Mouse (Mus musculus) cerebellum, postnatal 10 days (tissue): ENCODE results near the gene Kcne4.

ENCODE experiments used
- DNase-seq, 2 experiments: peaks; one replicate each; pipeline ENCODE4 v3.0.0; 2021; ENCODE audit warnings: mixed read lengths in 2 of 2

Gene Kcne4

DNA sequence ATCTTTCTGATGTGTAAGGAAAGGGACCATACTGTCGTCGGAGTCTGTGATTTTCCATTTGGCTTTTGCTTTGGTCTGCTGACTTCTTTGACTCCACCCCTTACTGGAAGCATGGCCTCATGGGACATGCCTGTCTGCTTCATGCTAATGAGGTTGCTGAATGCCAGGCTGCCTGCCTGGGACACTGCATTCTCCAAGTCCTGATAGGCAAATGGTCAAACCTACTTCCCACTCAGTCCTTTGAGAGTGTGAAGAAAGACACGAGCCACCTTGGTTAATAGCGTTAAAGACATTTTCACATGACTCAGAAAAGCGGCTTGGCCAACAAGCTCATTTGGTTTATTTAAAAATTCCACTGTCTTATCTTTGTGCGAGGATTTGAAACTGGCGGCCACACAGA lies 43.5 kb downstream of the Kcne4 start:
- DNase-seq: peak; percentile 20 to 25

DNA sequence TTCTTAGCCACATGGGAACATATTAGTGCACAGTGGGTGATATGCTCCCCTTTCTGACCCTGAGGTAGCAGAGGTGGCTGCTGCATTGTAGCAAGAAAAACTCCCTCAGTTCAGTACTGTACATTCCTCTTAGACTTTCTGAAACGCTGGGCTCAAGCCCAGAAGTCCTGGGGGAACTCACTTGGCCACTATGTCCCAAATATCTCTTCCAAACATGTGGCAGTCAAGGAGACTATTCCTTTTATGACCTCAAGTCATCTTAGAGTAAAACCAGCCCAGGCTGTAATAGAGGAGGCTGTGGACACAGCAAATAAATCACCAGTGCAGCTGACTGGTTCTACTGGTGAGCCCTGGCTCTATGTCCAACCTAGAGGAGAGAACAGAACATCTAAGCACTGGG lies 45.7 kb downstream of the Kcne4 start:
- DNase-seq: no peak

DNA sequence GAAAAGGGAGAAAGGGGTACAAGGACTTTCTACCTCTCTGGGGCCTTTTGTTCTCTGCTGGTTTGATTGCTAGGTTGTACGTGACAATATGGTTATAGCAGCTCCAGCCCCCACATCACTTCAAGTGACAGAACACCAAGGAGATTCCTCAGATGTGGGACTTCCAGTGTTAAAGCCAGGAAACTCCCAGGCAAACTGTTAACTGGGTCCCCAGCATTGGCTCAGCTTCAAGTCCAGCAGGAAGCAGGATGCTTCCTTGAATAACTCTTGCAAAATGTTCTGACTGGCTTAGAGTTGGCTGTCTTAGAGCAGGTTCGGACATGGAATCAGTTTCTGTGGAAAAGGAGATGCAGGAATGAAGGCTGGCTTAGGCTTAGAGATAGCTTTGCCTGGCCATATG lies 47.3 kb downstream of the Kcne4 start:
- DNase-seq: peak; percentile 9 to 25

DNA sequence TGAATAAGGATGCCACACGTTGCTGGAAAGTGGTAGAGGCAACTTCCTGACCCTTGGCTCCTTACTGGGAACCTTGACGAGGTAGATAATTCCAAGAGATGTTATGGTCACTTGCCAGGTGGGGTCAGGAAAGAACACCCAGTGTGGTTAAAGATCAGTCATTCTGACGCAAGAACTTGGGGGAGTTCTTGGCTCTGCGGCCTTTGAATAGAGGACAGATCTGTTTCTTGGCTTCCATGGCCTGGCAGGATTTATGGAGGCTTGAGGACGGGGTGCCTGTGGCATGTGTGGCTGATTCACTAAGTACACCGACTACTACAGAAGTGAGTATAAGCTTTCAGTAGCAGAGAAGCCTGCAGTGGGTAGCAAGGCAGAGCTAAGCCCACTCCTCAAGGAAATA lies 47.8 kb downstream of the Kcne4 start:
- DNase-seq: peak; percentile 18 to 23

DNA sequence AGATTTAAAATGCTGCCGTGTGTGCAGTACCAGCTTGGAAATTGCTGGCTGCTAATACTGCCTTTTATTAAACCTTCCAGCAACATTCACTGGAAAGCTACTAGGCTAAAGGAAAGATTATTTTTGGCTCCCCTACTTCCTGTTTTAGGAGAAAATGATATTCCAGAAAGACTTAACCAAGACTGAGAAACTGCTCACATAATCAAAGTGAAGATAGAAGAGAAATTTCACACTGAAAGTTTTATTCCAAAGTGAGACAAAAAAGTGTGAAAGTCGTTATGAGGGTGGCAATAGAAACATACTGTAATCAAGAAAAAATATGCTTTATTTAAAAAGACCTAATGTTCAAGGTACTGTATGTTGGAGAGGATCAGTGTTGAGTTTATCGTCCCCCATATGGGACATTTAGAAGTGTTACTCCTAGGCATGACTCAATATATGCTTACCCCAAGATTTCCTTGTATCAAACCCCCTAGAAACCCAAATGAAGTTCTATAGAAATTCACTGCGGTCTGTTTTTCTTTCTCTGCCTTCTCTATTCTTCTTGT lies 48.3 kb downstream of the Kcne4 start:
- no peak for DNase-seq

DNA sequence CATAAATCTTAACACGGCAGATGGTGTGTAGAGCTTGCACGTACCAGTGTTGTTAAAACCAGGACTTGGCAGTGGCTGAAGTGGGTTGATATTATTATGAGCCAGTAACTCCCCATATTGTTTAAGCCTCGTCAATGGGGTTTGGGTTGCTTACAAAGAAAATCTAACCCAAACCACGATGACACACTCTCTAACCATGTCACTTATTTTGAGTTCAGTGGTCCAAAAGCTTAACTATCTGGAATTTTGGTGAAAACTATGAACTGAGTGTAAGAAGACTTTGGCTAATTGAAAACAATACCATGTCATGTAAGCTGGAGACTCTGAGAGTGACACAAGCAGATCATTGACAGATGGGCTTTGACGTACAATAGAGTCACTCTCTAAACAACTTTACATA lies 49.4 kb downstream of the Kcne4 start:
- no peak for DNase-seq

DNA sequence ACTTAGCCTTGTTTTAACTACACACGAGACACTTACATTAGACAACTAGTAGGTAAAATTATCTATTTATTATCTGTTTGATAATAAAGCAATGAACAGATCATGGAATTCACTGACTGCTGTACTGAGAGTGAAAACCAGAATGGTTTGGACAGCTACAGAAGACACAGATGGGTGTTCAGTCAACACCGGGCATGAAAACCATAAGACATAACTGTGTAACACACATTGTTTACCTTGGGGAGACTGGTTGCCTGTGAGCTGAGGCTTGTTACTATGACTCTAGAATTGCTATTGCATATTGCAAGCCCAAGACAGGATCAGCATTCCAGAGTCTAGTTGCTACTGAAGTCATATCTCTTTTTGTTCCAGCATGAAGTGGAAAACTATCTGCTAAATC lies 49.9 kb downstream of the Kcne4 start:
- DNase-seq: no peak
